Mouse (Mus musculus): ENCODE measurements around the gene Fev. TPM values are rescaled to one million over a fixed set of nuclear protein-coding genes. Genes with fewer than 3 reads are reported as not detected.
A peak's percentile ranks its signal among the peaks of the same experiment; 100 is the strongest.

Fev gene
- total RNA-seq, 2 experiments from 2014 or later = not detected

GRCm38 (mm10) chr1:74882055-74882734 lies 3.0 kb downstream of the Fev start:
- no peak for DNase-seq (ENCODE audit: low spot score in 2 of 2)
- intact Hi-C loops (cut with DNase I) = no loop called here

- DNase-seq (ENCODE audit: low spot score in 2 of 2) = peak; percentile 68 to 75
- intact Hi-C loops (cut with DNase I) = loop anchor here (1.0 kb wide), 1 partner anchor 135 kb away; no protein-coding TSS in a partner anchor
Observed at GRCm38 (mm10) chr1:74880785-74881360, 4.3 kb downstream of the Fev start.

GRCm38 (mm10) chr1:74877199-74877598 lies 8.0 kb downstream of the Fev start:
- no peak for DNase-seq (ENCODE audit: low spot score in 2 of 2)
- intact Hi-C loops (cut with DNase I) = no loop called here

GRCm38 (mm10) chr1:74872218-74872617 lies 13.0 kb downstream of the Fev start:
- intact Hi-C loops (cut with DNase I) = no loop called here
- DNase-seq (ENCODE audit: low spot score in 2 of 2) = peak in 1 of 2 experiments; percentile 10

- DNase-seq (ENCODE audit: low spot score in 2 of 2) = no peak
- intact Hi-C loops (cut with DNase I) = no loop called here
Observed at GRCm38 (mm10) chr1:74861783-74862182, 23.4 kb downstream of the Fev start.

GRCm38 (mm10) chr1:74859223-74859984 lies 25.8 kb downstream of the Fev start:
- peak; percentile 61 to 77 for DNase-seq (ENCODE audit: low spot score in 2 of 2)
- intact Hi-C loops (cut with DNase I) = no loop called here

- intact Hi-C loops (cut with DNase I) = no loop called here
- DNase-seq (ENCODE audit: low spot score in 2 of 2) = no peak
Observed at GRCm38 (mm10) chr1:74858805-74859204, 26.4 kb downstream of the Fev start.

- intact Hi-C loops (cut with DNase I) = no loop called here
- peak; percentile 88 to 96 for DNase-seq (ENCODE audit: low spot score in 2 of 2)
Observed at GRCm38 (mm10) chr1:74858171-74858719, 27.0 kb downstream of the Fev start.

- no peak for DNase-seq (ENCODE audit: low spot score in 2 of 2)
- intact Hi-C loops (cut with DNase I) = no loop called here
Observed at GRCm38 (mm10) chr1:74857677-74858076, 27.5 kb downstream of the Fev start.

- intact Hi-C loops (cut with DNase I) = no loop called here
- DNase-seq (ENCODE audit: low spot score in 2 of 2) = peak in 1 of 2 experiments; percentile 43
Observed at GRCm38 (mm10) chr1:74857201-74857600, 28.0 kb downstream of the Fev start.

GRCm38 (mm10) chr1:74856791-74857190 lies 28.4 kb downstream of the Fev start:
- intact Hi-C loops (cut with DNase I) = no loop called here

GRCm38 (mm10) chr1:74856439-74856720 lies 28.8 kb downstream of the Fev start:
- intact Hi-C loops (cut with DNase I) = no loop called here
- no peak for DNase-seq (ENCODE audit: low spot score in 2 of 2)

More at GRCm38 (mm10) chr1:74856791-74857190, 28.4 kb downstream of the Fev start:
- no peak for DNase-seq (ENCODE audit: low spot score in 2 of 2)

- peak; percentile 32 to 51 for DNase-seq (ENCODE audit: low spot score in 2 of 2)
Observed at GRCm38 (mm10) chr1:74855651-74856438, 29.4 kb downstream of the Fev start.

GRCm38 (mm10) chr1:74855156-74855555 lies 30.1 kb downstream of the Fev start:
- DNase-seq (ENCODE audit: low spot score in 2 of 2) = peak in 1 of 2 experiments; percentile 20
- intact Hi-C loops (cut with DNase I) = no loop called here

More at GRCm38 (mm10) chr1:74855651-74856438, 29.4 kb downstream of the Fev start:
- intact Hi-C loops (cut with DNase I) = no loop called here

GRCm38 (mm10) chr1:74854306-74855056 lies 30.7 kb downstream of the Fev start, which contains the start of gene Cdk5r2:
Gene Cdk5r2 (plus strand): TSS chr1:74854934.
- intact Hi-C loops (cut with DNase I) = no loop called here
- peak; percentile 97 to 99 for DNase-seq (ENCODE audit: low spot score in 2 of 2)

GRCm38 (mm10) chr1:74851001-74851775 lies 34.0 kb downstream of the Fev start:
- intact Hi-C loops (cut with DNase I) = loop anchor here (1.0 to 2.0 kb wide), 2 partner anchors 27 to 34 kb away; no protein-coding TSS in a partner anchor

GRCm38 (mm10) chr1:74850251-74850650 lies 35.0 kb downstream of the Fev start:
- intact Hi-C loops (cut with DNase I) = loop anchor here (1.0 to 2.0 kb wide), 2 partner anchors 20 to 33 kb away; no protein-coding TSS in a partner anchor

More at GRCm38 (mm10) chr1:74851001-74851775, 34.0 kb downstream of the Fev start:
- DNase-seq (ENCODE audit: low spot score in 2 of 2) = peak; percentile 51 to 87

GRCm38 (mm10) chr1:74848946-74849345 lies 36.3 kb downstream of the Fev start:
- intact Hi-C loops (cut with DNase I) = no loop called here
- DNase-seq (ENCODE audit: low spot score in 2 of 2) = peak; percentile 18 to 62

More at GRCm38 (mm10) chr1:74850251-74850650, 35.0 kb downstream of the Fev start:
- DNase-seq (ENCODE audit: low spot score in 2 of 2) = peak; percentile 81 to 95
